8 mouse cellular contexts compared by ENCODE assay signal in genomic region chr9:35176124-35176659, GRCm38 (mm10). TPM values are rescaled to one million over a fixed set of nuclear protein-coding genes. Genes with fewer than 3 reads are reported as not detected.
DNase-seq lines count a peak whose midpoint lies in the region; ATAC-seq and TF ChIP-seq lines count a peak whose summit lies in the region.

No protein-coding gene starts in this region.

- 49% methylated on average over 14 of the region's 14 CpGs for WGBS in kidney, embryonic 16.5 days
- 53% methylated on average over 14 of the region's 14 CpGs for WGBS in embryonic facial prominence, embryonic 10.5 days
- WGBS in intestine, embryonic 14.5 days: 51% methylated on average over 14 of the region's 14 CpGs
- 45% methylated on average over 14 of the region's 14 CpGs for whole genome bisulfite sequencing in midbrain, postnatal 0 days

- peaks cover 17% of the 10 kb centered on the region for H3K4me1 ChIP-seq in kidney, embryonic 16.5 days (ENCODE audit: insufficient read depth, low read length)
- H3K4me1 ChIP-seq in embryonic facial prominence, embryonic 10.5 days: peaks cover 16% of the 10 kb centered on the region
- H3K4me1 ChIP-seq in intestine, embryonic 14.5 days (replicated peaks; ENCODE audit: control insufficient read depth, insufficient read depth, low read length): peaks cover 12% of the 10 kb centered on the region
- H3K4me1 ChIP-seq in midbrain, postnatal 0 days (ENCODE audit: insufficient read depth, low read length): peaks cover 4% of the 10 kb centered on the region

- H3K9me3 ChIP-seq in kidney, embryonic 16.5 days (ENCODE audit: low read length): no peaks in the 10 kb centered on the region
- H3K9me3 ChIP-seq in embryonic facial prominence, embryonic 10.5 days: no peaks in the 10 kb centered on the region
- no peaks in the 10 kb centered on the region for H3K9me3 ChIP-seq in intestine, embryonic 14.5 days (ENCODE audit: control insufficient read depth, low read length)
- no peaks in the 10 kb centered on the region for H3K9me3 ChIP-seq in midbrain, postnatal 0 days (ENCODE audit: low read length)

- ATAC-seq in kidney, embryonic 16.5 days (ENCODE audit: low FRiP score, low TSS enrichment): 0 out of 2 replicates have a peak, but pooled peaks have one; percentile 8
- peak; percentile 12; the same call in 1 of the 2 replicates for ATAC-seq in intestine, embryonic 14.5 days (replicated peaks; ENCODE audit: low FRiP score, low TSS enrichment, low read depth)
- peak; percentile 29; the same call in 1 of the 2 replicates for ATAC-seq in midbrain, postnatal 0 days (ENCODE audit: low FRiP score)

- H3K4me3 ChIP-seq in kidney, embryonic 16.5 days (ENCODE audit: low read length): peak overlapping the region; percentile 80
- H3K4me3 ChIP-seq in embryonic facial prominence, embryonic 10.5 days: peak overlapping the region; percentile 77
- H3K4me3 ChIP-seq in intestine, embryonic 14.5 days (ENCODE audit: low read depth, low read length): peak overlapping the region; percentile 64
- peak overlapping the region; percentile 47 for H3K4me3 ChIP-seq in midbrain, postnatal 0 days (ENCODE audit: low read depth, low read length)

- no peaks in the 10 kb centered on the region for H3K36me3 ChIP-seq in kidney, embryonic 16.5 days (ENCODE audit: insufficient read depth, low read length)
- H3K36me3 ChIP-seq in embryonic facial prominence, embryonic 10.5 days (replicated peaks): no peaks in the 10 kb centered on the region
- H3K36me3 ChIP-seq in intestine, embryonic 14.5 days (ENCODE audit: control insufficient read depth, insufficient read depth, low read length): no peaks in the 10 kb centered on the region
- no peaks in the 10 kb centered on the region for H3K36me3 ChIP-seq in midbrain, postnatal 0 days (ENCODE audit: insufficient read depth, low read length)

- TF ChIP-seq CTCF in midbrain, postnatal 0 days (IDR thresholded peaks at IDR 0.05): no peak

- peak overlapping the region; percentile 79 for H3K9ac ChIP-seq in kidney, embryonic 16.5 days (replicated peaks; ENCODE audit: low read length)
- no peak overlapping the region; the same call in 1 of the 2 replicates for H3K9ac ChIP-seq in intestine, embryonic 14.5 days (ENCODE audit: low read length)
- H3K9ac ChIP-seq in midbrain, postnatal 0 days (replicated peaks; ENCODE audit: low read length, poor library complexity, severe bottlenecking): peak overlapping the region; percentile 54

- no peak overlapping the region for H3K27ac ChIP-seq in kidney, embryonic 16.5 days (ENCODE audit: low read length)
- peak overlapping the region; percentile 94 for H3K27ac ChIP-seq in embryonic facial prominence, embryonic 10.5 days (replicated peaks)
- H3K27ac ChIP-seq in intestine, embryonic 14.5 days (ENCODE audit: low read depth): no peak overlapping the region
- peak overlapping the region; percentile 82 for H3K27ac ChIP-seq in midbrain, postnatal 0 days (ENCODE audit: low read depth, low read length)

- no peak for DNase-seq in kidney, postnatal 36 days
- no peak for DNase-seq in embryonic facial prominence, embryonic 10.5 days (ENCODE audit: low spot score)
- DNase-seq in intestine, embryonic 14.5 days (ENCODE audit: low spot score): no peak
- no peak for DNase-seq in midbrain, postnatal 0 days (ENCODE audit: low spot score)
- DNase-seq in MN1 (ENCODE audit: low spot score): no peak
- DNase-seq in kidney, postnatal 25 days: no peak
- DNase-seq in gastrocnemius, postnatal 4 days (ENCODE audit: low spot score in 2 of 2): no peak

- no peaks in the 10 kb centered on the region for H3K27me3 ChIP-seq in kidney, embryonic 16.5 days (ENCODE audit: insufficient read depth, low read length)
- no peaks in the 10 kb centered on the region for H3K27me3 ChIP-seq in embryonic facial prominence, embryonic 10.5 days (replicated peaks; ENCODE audit: low read depth, poor library complexity, severe bottlenecking)
- no peaks in the 10 kb centered on the region for H3K27me3 ChIP-seq in intestine, embryonic 14.5 days (replicated peaks; ENCODE audit: control insufficient read depth, insufficient read depth, low read length)
- no peaks in the 10 kb centered on the region for H3K27me3 ChIP-seq in midbrain, postnatal 0 days (ENCODE audit: insufficient read depth, low read length)

- peak overlapping the region; percentile 77 for H3K4me2 ChIP-seq in kidney, embryonic 16.5 days (replicated peaks; ENCODE audit: low read depth, low read length)
- peak overlapping the region; percentile 97 for H3K4me2 ChIP-seq in intestine, embryonic 14.5 days (ENCODE audit: low read length)
- peak overlapping the region; percentile 59 for H3K4me2 ChIP-seq in midbrain, postnatal 0 days (ENCODE audit: low read depth, low read length, poor library complexity, severe bottlenecking)

RNA-seq across cellular contexts. Expression of gene Dcps, which starts 0.3 kb away (rescaled TPM):
- polyA plus RNA-seq in kidney, embryonic 16.5 days (2015; fragmentation: Nextera tagmentation; extraction: Ambion mirVana): 98.4 and 102 TPM in 2 replicates
- 93.5 and 95.6 TPM in 2 replicates for polyA plus RNA-seq in embryonic facial prominence, embryonic 10.5 days (2016; fragmentation: Nextera tagmentation; extraction: Ambion mirVana)
- 85.7 and 94.1 TPM in 2 replicates for polyA plus RNA-seq in intestine, embryonic 14.5 days (2014; fragmentation: Nextera tagmentation; extraction: Ambion mirVana)
- total RNA-seq in midbrain, postnatal 0 days (2014; rRNA removed): 39.6 and 41.4 TPM in 2 replicates
- 56.5 and 58.4 TPM in 2 replicates for polyA plus RNA-seq in midbrain, postnatal 0 days (2015; fragmentation: Nextera tagmentation; extraction: Ambion mirVana)
- 10 to 100 TPM; 17.6 to 21.1 TPM for total RNA-seq in gastrocnemius, postnatal 4 days (2021)

RNA-seq across cellular contexts. Expression of gene Srpr, which starts 23.8 kb away (rescaled TPM):
- polyA plus RNA-seq in kidney, embryonic 16.5 days (2015; fragmentation: Nextera tagmentation; extraction: Ambion mirVana): 128 and 130 TPM in 2 replicates
- 84.6 and 86.8 TPM in 2 replicates for polyA plus RNA-seq in embryonic facial prominence, embryonic 10.5 days (2016; fragmentation: Nextera tagmentation; extraction: Ambion mirVana)
- polyA plus RNA-seq in intestine, embryonic 14.5 days (2014; fragmentation: Nextera tagmentation; extraction: Ambion mirVana): 132 TPM in 2 replicates
- total RNA-seq in midbrain, postnatal 0 days (2014; rRNA removed): 39.6 and 43.2 TPM in 2 replicates
- 61.0 and 63.0 TPM in 2 replicates for polyA plus RNA-seq in midbrain, postnatal 0 days (2015; fragmentation: Nextera tagmentation; extraction: Ambion mirVana)
- total RNA-seq in gastrocnemius, postnatal 4 days (2021): 100 to 1,000 TPM; 113 to 118 TPM

RNA-seq across cellular contexts. Expression of gene Tirap, which starts 23.9 kb away (rescaled TPM):
- 11.4 and 11.7 TPM in 2 replicates for polyA plus RNA-seq in kidney, embryonic 16.5 days (2015; fragmentation: Nextera tagmentation; extraction: Ambion mirVana)
- polyA plus RNA-seq in embryonic facial prominence, embryonic 10.5 days (2016; fragmentation: Nextera tagmentation; extraction: Ambion mirVana): 20.3 and 21.8 TPM in 2 replicates
- 13.8 and 14.1 TPM in 2 replicates for polyA plus RNA-seq in intestine, embryonic 14.5 days (2014; fragmentation: Nextera tagmentation; extraction: Ambion mirVana)
- total RNA-seq in midbrain, postnatal 0 days (2014; rRNA removed): 2.6 and 4.3 TPM in 2 replicates
- polyA plus RNA-seq in midbrain, postnatal 0 days (2015; fragmentation: Nextera tagmentation; extraction: Ambion mirVana): 2.7 and 3.4 TPM in 2 replicates
- total RNA-seq in gastrocnemius, postnatal 4 days (2021): 10 to 100 TPM; 11.0 to 11.6 TPM

RNA-seq across cellular contexts. Expression of gene Foxred1, which starts 34.7 kb away (rescaled TPM):
- 53.4 and 58.0 TPM in 2 replicates for polyA plus RNA-seq in kidney, embryonic 16.5 days (2015; fragmentation: Nextera tagmentation; extraction: Ambion mirVana)
- 51.4 and 57.5 TPM in 2 replicates for polyA plus RNA-seq in embryonic facial prominence, embryonic 10.5 days (2016; fragmentation: Nextera tagmentation; extraction: Ambion mirVana)
- polyA plus RNA-seq in intestine, embryonic 14.5 days (2014; fragmentation: Nextera tagmentation; extraction: Ambion mirVana): 39.9 and 40.9 TPM in 2 replicates
- total RNA-seq in midbrain, postnatal 0 days (2014; rRNA removed): 36.3 and 39.8 TPM in 2 replicates
- polyA plus RNA-seq in midbrain, postnatal 0 days (2015; fragmentation: Nextera tagmentation; extraction: Ambion mirVana): 46.5 and 47.0 TPM in 2 replicates
- total RNA-seq in gastrocnemius, postnatal 4 days (2021): 10 to 100 TPM; 33.9 to 39.8 TPM

RNA-seq across cellular contexts. Expression of gene St3gal4, which starts 57.1 kb away (rescaled TPM):
- 19.4 and 20.0 TPM in 2 replicates for polyA plus RNA-seq in kidney, embryonic 16.5 days (2015; fragmentation: Nextera tagmentation; extraction: Ambion mirVana)
- polyA plus RNA-seq in embryonic facial prominence, embryonic 10.5 days (2016; fragmentation: Nextera tagmentation; extraction: Ambion mirVana): 18.2 and 18.7 TPM in 2 replicates
- 28.9 and 34.1 TPM in 2 replicates for polyA plus RNA-seq in intestine, embryonic 14.5 days (2014; fragmentation: Nextera tagmentation; extraction: Ambion mirVana)
- total RNA-seq in midbrain, postnatal 0 days (2014; rRNA removed): 25.0 and 29.8 TPM in 2 replicates
- polyA plus RNA-seq in midbrain, postnatal 0 days (2015; fragmentation: Nextera tagmentation; extraction: Ambion mirVana): 19.6 and 20.0 TPM in 2 replicates
- 10 to 100 TPM; 20.1 to 22.6 TPM for total RNA-seq in gastrocnemius, postnatal 4 days (2021)

Comparison
In these comparisons a context has a peak if more than half of its experiments do, and no peak if none do; other contexts are left out.
1. H3K27ac ChIP-seq: peak in embryonic facial prominence, embryonic 10.5 days (single experiment) and midbrain, postnatal 0 days (single experiment); none in kidney, embryonic 16.5 days (single experiment) and intestine, embryonic 14.5 days (single experiment).
2. Peak in every context shown above with its lines, with median percentiles within 50 percentile points of each other: ATAC-seq, H3K4me2 ChIP-seq and H3K4me3 ChIP-seq.